Mouse (Mus musculus) olfactory bulb, adult 2 months (tissue): ENCODE results near the gene Mast1. TPM values are rescaled to one million over a fixed set of nuclear protein-coding genes. Genes with fewer than 3 reads are reported as not detected.

ENCODE experiments used
- H3K27ac ChIP-seq: fragments of 200-500 bp; 2 replicates; pipeline ENCODE4 v1.5.1; 2012; ENCODE audit warnings: low read depth, low read length; ENCODE audit not compliant: insufficient read depth
- H3K4me1 ChIP-seq: fragments of 200-500 bp; 2 replicates; pipeline ENCODE4 v1.6.1; 2012; ENCODE audit warnings: low read length; ENCODE audit not compliant: control insufficient read depth, insufficient read depth
- H3K4me3 ChIP-seq: fragments of 200-500 bp; 2 replicates; pipeline ENCODE4 v1.5.1; 2012; ENCODE audit warnings: mild to moderate bottlenecking, low read depth, low read length, moderate library complexity; ENCODE audit not compliant: insufficient read depth
- CTCF ChIP-seq: fragments of 200-500 bp; IDR thresholded peaks from 2 replicates; pipeline ENCODE4 v1.5.1; 2012; ENCODE audit warnings: low read depth, mild to moderate bottlenecking, low read length, moderate library complexity; ENCODE audit not compliant: insufficient read depth
- POLR2A ChIP-seq: fragments of 200-500 bp; IDR thresholded peaks from 2 replicates; pipeline ENCODE4 v1.6.1; 2012; ENCODE audit warnings: mild to moderate bottlenecking, low read depth, low read length, moderate library complexity; ENCODE audit not compliant: insufficient read depth
- WGBS: fragments of 180-500 bp; shearing (Covaris S2); methylation state at CpG from one replicate; pipeline ENCODE4 v1.1.7; 2018; 5-methylcytosine and 5-hydroxymethylcytosine counted together
- polyA plus RNA-seq: library from polyadenylated mRNA; stranded (reverse); fragments of >200 nt; gene quantifications from 2 replicates; pipeline ENCODE4 v1.2.4, GENCODE M21; 2012; ENCODE audit warnings: low replicate concordance; ENCODE audit not compliant: missing spikeins, insufficient read depth, insufficient read length

The Mast1 gene
- polyA plus RNA-seq, 1 experiment: not detected

- Histone ChIP-seq H3K4me1 (peaks cover 7% of the 10 kb centered on the region), H3K4me3 (no peak overlapping the region), H3K27ac (no peak overlapping the region)
- 88% methylated on average over 8 of the region's 8 CpGs for WGBS
- TF ChIP-seq CTCF (no peak), POLR2A (no peak)
Observed at GRCm38 (mm10) chr8:84915269-84915668, 21.9 kb downstream of the Mast1 start.

- no peak overlapping the region for H3K4me3 ChIP-seq
- peaks cover 12% of the 10 kb centered on the region for H3K4me1 ChIP-seq
- no peak overlapping the region for H3K27ac ChIP-seq
- WGBS: 49% methylated on average over 4 of the region's 4 CpGs
- TF ChIP-seq POLR2A: no peak
- no peak for TF ChIP-seq CTCF
Observed at GRCm38 (mm10) chr8:84913960-84914359, 23.2 kb downstream of the Mast1 start.

GRCm38 (mm10) chr8:84913502-84913900 is 23.7 kb downstream of the Mast1 start:
- peaks cover 16% of the 10 kb centered on the region for H3K4me1 ChIP-seq
- H3K4me3 ChIP-seq: no peak overlapping the region
- TF ChIP-seq POLR2A (no peak), CTCF (no peak)
- WGBS: 51% methylated on average over 9 of the region's 9 CpGs
- H3K27ac ChIP-seq: no peak overlapping the region

- Histone ChIP-seq H3K4me3 (no peak overlapping the region), H3K27ac (no peak overlapping the region), H3K4me1 (peaks cover 19% of the 10 kb centered on the region)
- WGBS: 37% methylated on average over 55 of the region's 55 CpGs
- TF ChIP-seq CTCF: no peak
- no peak for TF ChIP-seq POLR2A
Observed at GRCm38 (mm10) chr8:84912895-84913501, 24.2 kb downstream of the Mast1 start.

GRCm38 (mm10) chr8:84912391-84912790 is 24.8 kb downstream of the Mast1 start:
- Histone ChIP-seq H3K4me1 (peaks cover 19% of the 10 kb centered on the region), H3K27ac (no peak overlapping the region), H3K4me3 (no peak overlapping the region)
- TF ChIP-seq POLR2A (no peak), CTCF (no peak)
- WGBS: 64% methylated on average over 27 of the region's 27 CpGs

GRCm38 (mm10) chr8:84911854-84912253 is 25.3 kb downstream of the Mast1 start:
- TF ChIP-seq CTCF: no peak
- TF ChIP-seq POLR2A: no peak
- Histone ChIP-seq H3K4me3 (no peak overlapping the region), H3K4me1 (peaks cover 19% of the 10 kb centered on the region), H3K27ac (no peak overlapping the region)
- 92% methylated on average over 9 of the region's 9 CpGs for WGBS

- Histone ChIP-seq H3K4me3 (no peak overlapping the region), H3K27ac (no peak overlapping the region), H3K4me1 (peaks cover 19% of the 10 kb centered on the region)
- WGBS: 88% methylated on average over 6 of the region's 6 CpGs
- no peak for TF ChIP-seq POLR2A
- TF ChIP-seq CTCF: no peak
Observed at GRCm38 (mm10) chr8:84910551-84910950, 26.6 kb downstream of the Mast1 start.

- Histone ChIP-seq H3K4me1 (peaks cover 19% of the 10 kb centered on the region), H3K27ac (no peak overlapping the region), H3K4me3 (no peak overlapping the region)
- WGBS: 83% methylated on average over 5 of the region's 5 CpGs
- TF ChIP-seq POLR2A (no peak), CTCF (no peak)
Observed at GRCm38 (mm10) chr8:84909949-84910348, 27.2 kb downstream of the Mast1 start.

- Histone ChIP-seq H3K4me1 (peaks cover 19% of the 10 kb centered on the region), H3K27ac (no peak overlapping the region), H3K4me3 (peak overlapping the region; percentile 46; the same call in 1 of the 2 replicates)
- no peak for TF ChIP-seq CTCF
- no peak for TF ChIP-seq POLR2A
- 62% methylated on average over 20 of the region's 20 CpGs for WGBS
Observed at GRCm38 (mm10) chr8:84909162-84909767, 27.9 kb downstream of the Mast1 start.
